Mouse (Mus musculus): Measurements from ENCODE around the gene Olfr43. TPM values are rescaled to one million over a fixed set of nuclear protein-coding genes. Genes with fewer than 3 reads are reported as not detected.

The Olfr43 gene
- not detected in 2 replicates for polyA plus RNA-seq (2016; fragmentation: Nextera tagmentation; extraction: Ambion mirVana)

DNA sequence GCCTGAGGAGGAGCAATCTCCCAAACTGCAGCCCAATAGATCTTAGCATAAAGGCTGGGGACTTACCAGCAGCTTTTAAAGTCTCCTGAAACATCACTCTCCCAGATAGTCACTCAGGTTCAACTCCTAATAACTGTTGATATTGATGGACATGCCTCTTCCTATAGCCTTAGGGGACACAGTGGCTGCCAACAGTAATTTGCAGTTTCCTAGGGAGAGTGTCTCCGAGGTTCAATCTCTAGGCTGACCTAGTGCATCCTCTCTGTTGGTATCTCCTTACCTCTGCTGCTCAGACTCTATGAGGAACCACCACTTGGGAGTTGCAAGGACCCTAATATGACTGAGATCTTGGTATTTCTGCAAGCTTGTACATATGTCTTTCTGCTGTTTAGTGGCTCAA lies at the start of gene Olfr43:
Gene Olfr43, minus strand, starts transcription at position 101 of the 400 bp plus-strand sequence.
- 69% methylated on average over 1 of the region's 1 CpGs for WGBS
- Histone ChIP-seq H3K4me3 (no peak within 1 kb of the TSS), H3K27me3 (ENCODE audit: poor library complexity, severe bottlenecking) (no peaks in the 10 kb centered on the region), H3K9me3 (peaks cover 51% of the 10 kb centered on the region), H3K36me3 (replicated peaks) (no peaks in the 10 kb centered on the region), H3K4me1 (no peaks in the 10 kb centered on the region), H3K27ac (no peak within 1 kb of the TSS)
- no peak for DNase-seq (ENCODE audit: extremely low spot score, low spot score)

DNA sequence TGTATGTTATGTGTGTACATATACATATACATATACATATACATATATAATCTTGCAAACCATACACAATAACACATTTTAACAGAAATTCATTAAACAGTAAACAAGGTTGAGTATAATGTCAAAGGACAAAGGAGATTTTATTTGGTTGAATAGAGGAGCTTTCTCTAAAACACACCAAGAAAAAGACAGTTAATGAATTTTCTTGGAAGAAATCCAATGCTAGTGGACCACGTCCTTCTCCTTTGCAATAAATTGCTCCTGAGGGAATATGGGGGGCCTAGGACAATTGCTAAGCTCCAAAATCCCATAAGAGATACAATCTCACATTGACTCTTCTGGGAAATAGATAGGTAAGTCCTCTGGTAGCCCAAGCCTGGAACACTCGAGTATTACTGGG lies 48.3 kb upstream of the Olfr43 start, which contains the start of gene Olfr406:
Gene Olfr406, plus strand, starts transcription at position 301 of the 400 bp plus-strand sequence.
- H3K27ac ChIP-seq: no peak within 1 kb of the TSS
- H3K4me3 ChIP-seq: no peak within 1 kb of the TSS
- H3K36me3 ChIP-seq (replicated peaks): no peaks in the 10 kb centered on the region
- no peak for DNase-seq (ENCODE audit: extremely low spot score, low spot score)
- peaks cover 53% of the 10 kb centered on the region for H3K9me3 ChIP-seq
- H3K4me1 ChIP-seq: no peaks in the 10 kb centered on the region
- 72% methylated on average over 2 of the region's 2 CpGs for WGBS
- no peaks in the 10 kb centered on the region for H3K27me3 ChIP-seq (ENCODE audit: poor library complexity, severe bottlenecking)

DNA sequence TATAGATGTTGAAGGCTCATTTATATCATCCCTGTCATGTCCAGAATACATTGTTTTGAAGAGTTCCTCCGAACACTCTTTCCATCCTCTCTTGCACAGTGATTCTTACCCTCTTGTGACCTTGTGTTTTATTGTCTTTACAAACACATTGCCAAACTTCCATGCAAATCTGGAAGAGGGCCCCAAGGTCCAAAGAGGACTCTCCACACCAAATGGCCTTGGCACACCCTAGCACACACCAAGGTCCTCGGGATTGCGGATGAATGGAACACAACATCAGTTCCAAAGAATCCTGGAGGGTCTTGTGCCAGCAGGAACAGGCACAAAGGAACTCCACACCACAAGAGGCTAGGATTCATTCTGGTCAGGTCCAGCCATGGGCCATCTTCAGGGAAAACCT lies 30.0 kb upstream of the Olfr43 start:
- WGBS: 93% methylated on average over 3 of the region's 3 CpGs
- no peak overlapping the region for H3K27ac ChIP-seq
- no peak for DNase-seq (ENCODE audit: extremely low spot score, low spot score)
- H3K4me1 ChIP-seq: no peaks in the 10 kb centered on the region
- no peak overlapping the region for H3K4me3 ChIP-seq
- H3K9me3 ChIP-seq: peaks cover 44% of the 10 kb centered on the region
- no peaks in the 10 kb centered on the region for H3K36me3 ChIP-seq (replicated peaks)
- no peaks in the 10 kb centered on the region for H3K27me3 ChIP-seq (ENCODE audit: poor library complexity, severe bottlenecking)

DNA sequence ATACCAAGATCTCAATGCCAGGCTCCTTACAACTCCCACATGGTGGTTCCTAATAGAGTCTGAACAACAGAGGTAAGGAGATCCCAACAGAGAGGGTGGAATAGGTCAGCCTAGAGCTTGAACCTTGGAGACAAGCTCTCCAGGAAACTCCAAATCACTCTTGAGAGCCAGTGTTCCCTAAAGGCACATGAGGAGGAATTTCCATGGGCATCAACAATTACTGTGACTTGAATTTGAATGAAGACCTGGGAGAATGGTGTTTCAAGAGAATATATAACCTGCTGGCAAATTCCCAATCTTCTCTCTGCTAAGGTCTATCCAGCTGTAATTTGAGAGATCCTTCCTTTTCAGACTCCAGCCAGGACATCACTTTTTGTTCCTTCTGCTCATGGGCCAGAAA lies 25.2 kb downstream of the Olfr43 start, which contains the start of gene Olfr403:
Gene Olfr403, plus strand, starts transcription at position 301 of the 400 bp plus-strand sequence.
- DNase-seq (ENCODE audit: extremely low spot score, low spot score): no peak
- no peaks in the 10 kb centered on the region for H3K36me3 ChIP-seq (replicated peaks)
- peaks cover 71% of the 10 kb centered on the region for H3K9me3 ChIP-seq
- H3K27ac ChIP-seq: no peak within 1 kb of the TSS
- H3K4me1 ChIP-seq: no peaks in the 10 kb centered on the region
- no peaks in the 10 kb centered on the region for H3K27me3 ChIP-seq (ENCODE audit: poor library complexity, severe bottlenecking)
- H3K4me3 ChIP-seq: no peak within 1 kb of the TSS

DNA sequence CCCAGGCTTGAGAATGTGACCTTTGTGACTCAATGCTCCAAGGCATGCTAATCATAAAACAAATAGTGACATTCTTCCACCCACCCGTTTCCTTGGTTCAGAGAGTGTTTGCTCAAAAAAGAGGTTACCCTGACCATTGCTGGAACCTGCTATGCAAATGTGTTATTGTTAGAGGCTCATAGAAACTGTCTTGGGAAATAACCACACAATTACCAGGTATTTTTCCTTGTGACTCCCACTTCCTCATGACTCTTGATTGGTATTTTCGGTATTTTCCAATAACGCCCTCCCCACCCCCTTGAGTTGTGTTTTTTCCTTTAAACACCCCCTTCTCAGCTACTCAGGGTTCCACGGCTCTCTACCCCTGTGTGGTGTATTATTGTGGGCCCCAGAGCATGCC lies 27.4 kb downstream of the Olfr43 start:
- H3K9me3 ChIP-seq: peaks cover 78% of the 10 kb centered on the region
- WGBS: 88% methylated on average over 4 of the region's 4 CpGs

DNA sequence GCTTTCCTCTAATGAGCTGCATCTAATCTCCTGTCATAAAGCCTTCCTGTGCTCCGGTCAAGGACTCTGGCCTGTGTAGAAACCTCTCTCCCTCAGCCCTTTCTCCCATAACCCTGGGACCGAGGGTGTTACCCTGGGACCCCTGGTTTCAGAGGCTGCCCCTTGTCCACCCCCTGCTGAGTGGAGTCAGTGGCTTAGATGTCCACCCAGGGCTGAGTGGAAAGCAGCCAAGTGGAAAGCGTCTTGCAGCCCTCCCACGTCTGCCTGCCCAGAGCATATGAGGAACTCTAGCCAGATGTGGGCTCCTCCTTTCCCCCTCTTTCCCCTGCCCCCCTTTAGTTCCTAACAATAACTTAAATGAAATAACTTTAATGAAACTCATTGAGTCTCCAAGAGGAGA lies 28.0 kb downstream of the Olfr43 start:
- Histone ChIP-seq H3K27ac (no peak overlapping the region), H3K27me3 (ENCODE audit: poor library complexity, severe bottlenecking) (no peaks in the 10 kb centered on the region), H3K9me3 (peaks cover 77% of the 10 kb centered on the region), H3K4me3 (no peak overlapping the region), H3K36me3 (replicated peaks) (no peaks in the 10 kb centered on the region), H3K4me1 (no peaks in the 10 kb centered on the region)
- WGBS: 84% methylated on average over 4 of the region's 4 CpGs
- DNase-seq (ENCODE audit: extremely low spot score, low spot score): no peak

More for the DNA sequence above, 27.4 kb downstream of the Olfr43 start:
- Histone ChIP-seq H3K27ac (no peak overlapping the region), H3K36me3 (replicated peaks) (no peaks in the 10 kb centered on the region), H3K4me3 (no peak overlapping the region), H3K27me3 (ENCODE audit: poor library complexity, severe bottlenecking) (no peaks in the 10 kb centered on the region), H3K4me1 (no peaks in the 10 kb centered on the region)
- DNase-seq (ENCODE audit: extremely low spot score, low spot score): no peak

DNA sequence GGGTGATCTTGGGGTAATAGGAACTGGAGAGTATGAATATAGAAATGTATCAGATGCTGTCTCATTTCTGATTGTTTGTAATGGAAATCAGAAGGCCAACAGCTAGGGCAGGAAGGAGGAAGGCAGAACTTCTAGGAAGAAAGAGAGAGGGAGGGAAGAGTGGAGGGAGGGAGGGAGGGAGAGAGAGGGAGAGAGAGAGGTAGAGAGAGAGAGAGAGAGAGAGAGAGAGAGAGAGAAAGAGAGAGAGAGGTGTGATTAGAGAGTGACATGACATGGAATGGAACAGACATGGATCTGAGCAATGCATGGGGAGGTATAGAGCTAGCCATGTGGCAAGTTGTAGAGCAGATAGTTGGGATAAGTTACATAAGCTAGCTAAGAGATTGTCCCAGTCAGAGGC lies 42.4 kb downstream of the Olfr43 start:
- H3K36me3 ChIP-seq (replicated peaks): no peaks in the 10 kb centered on the region

More for the DNA sequence above, 42.4 kb downstream of the Olfr43 start:
- DNase-seq (ENCODE audit: extremely low spot score, low spot score): no peak
- Histone ChIP-seq H3K27me3 (ENCODE audit: poor library complexity, severe bottlenecking) (no peaks in the 10 kb centered on the region), H3K27ac (no peak overlapping the region), H3K4me3 (no peak overlapping the region), H3K4me1 (no peaks in the 10 kb centered on the region), H3K9me3 (peaks cover 14% of the 10 kb centered on the region)

Other genes starting within 250 kb of the Olfr43 start
- gene Olfr398, start 221.0 kb downstream of the Olfr43 start, polyA plus RNA-seq (2016; fragmentation: Nextera tagmentation; extraction: Ambion mirVana): not detected in 2 replicates
- not detected in 2 replicates for gene Olfr139, start 154.8 kb downstream of the Olfr43 start, polyA plus RNA-seq (2016; fragmentation: Nextera tagmentation; extraction: Ambion mirVana)
- not detected in 2 replicates for gene Olfr399, start 154.8 kb downstream of the Olfr43 start, polyA plus RNA-seq (2016; fragmentation: Nextera tagmentation; extraction: Ambion mirVana)
- not detected in 2 replicates for gene Zfp616, start 141.4 kb downstream of the Olfr43 start, polyA plus RNA-seq (2016; fragmentation: Nextera tagmentation; extraction: Ambion mirVana)
- gene Olfr401, start 97.7 kb downstream of the Olfr43 start, polyA plus RNA-seq (2016; fragmentation: Nextera tagmentation; extraction: Ambion mirVana): not detected in 2 replicates
- not detected in 2 replicates for gene Olfr402, start 57.9 kb downstream of the Olfr43 start, polyA plus RNA-seq (2016; fragmentation: Nextera tagmentation; extraction: Ambion mirVana)
- not detected in 2 replicates for gene Olfr403, start 25.1 kb downstream of the Olfr43 start, polyA plus RNA-seq (2016; fragmentation: Nextera tagmentation; extraction: Ambion mirVana)
- not detected in 2 replicates for gene Olfr406, start 48.4 kb upstream of the Olfr43 start, polyA plus RNA-seq (2016; fragmentation: Nextera tagmentation; extraction: Ambion mirVana)
- gene Olfr59, start 72.4 kb upstream of the Olfr43 start, polyA plus RNA-seq (2016; fragmentation: Nextera tagmentation; extraction: Ambion mirVana): not detected in 2 replicates
- not detected in 2 replicates for gene Olfr410, start 126.7 kb upstream of the Olfr43 start, polyA plus RNA-seq (2016; fragmentation: Nextera tagmentation; extraction: Ambion mirVana)
- not detected in 2 replicates for gene Olfr411, start 141.3 kb upstream of the Olfr43 start, polyA plus RNA-seq (2016; fragmentation: Nextera tagmentation; extraction: Ambion mirVana)
- gene Olfr412, start 150.7 kb upstream of the Olfr43 start, polyA plus RNA-seq (2016; fragmentation: Nextera tagmentation; extraction: Ambion mirVana): not detected in 2 replicates